Mouse (Mus musculus) layer of hippocampus, adult 6 months (tissue): Measurements from ENCODE around the gene Olfr812. TPM values are rescaled to one million over a fixed set of nuclear protein-coding genes. Genes with fewer than 3 reads are reported as not detected.

Experiments used
- long read RNA-seq, 2 experiments: library from polyadenylated mRNA; unstranded; transcript quantifications; one replicate each; pipeline ENCODE4 v2.0.0; 2019 to 2020
- polyA plus RNA-seq: library from polyadenylated mRNA; unstranded; fragments of <200 nt; fragmentation: Nextera tagmentation; gene quantifications from 2 replicates; pipeline ENCODE4 v1.2.3, GENCODE M21; 2021

The Olfr812 gene
- not detected in 2 replicates for polyA plus RNA-seq
- long read RNA-seq, experiment 1: 0 reads
- long read RNA-seq, experiment 2: 0 reads

DNA sequence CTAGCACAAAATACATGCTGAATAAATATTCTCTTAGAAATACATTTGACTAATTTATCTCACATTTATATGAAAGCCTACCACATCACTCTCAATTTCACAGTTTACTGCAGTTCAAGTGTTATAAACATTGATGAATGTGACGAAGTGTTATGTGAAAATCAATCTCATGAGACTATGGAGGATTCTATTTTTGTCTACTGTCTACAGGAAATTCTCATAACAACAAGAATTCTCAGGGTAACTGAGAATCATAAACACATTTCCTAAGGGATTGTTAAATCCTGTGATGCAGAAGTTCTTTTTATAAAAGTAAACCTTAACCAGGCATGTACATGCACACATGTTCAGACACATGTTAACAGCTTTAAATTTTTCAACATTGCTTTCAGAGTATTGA, at the start of gene Olfr812:
Olfr812 (minus strand) TSS at position 101 of the 400 bp plus-strand sequence.

DNA sequence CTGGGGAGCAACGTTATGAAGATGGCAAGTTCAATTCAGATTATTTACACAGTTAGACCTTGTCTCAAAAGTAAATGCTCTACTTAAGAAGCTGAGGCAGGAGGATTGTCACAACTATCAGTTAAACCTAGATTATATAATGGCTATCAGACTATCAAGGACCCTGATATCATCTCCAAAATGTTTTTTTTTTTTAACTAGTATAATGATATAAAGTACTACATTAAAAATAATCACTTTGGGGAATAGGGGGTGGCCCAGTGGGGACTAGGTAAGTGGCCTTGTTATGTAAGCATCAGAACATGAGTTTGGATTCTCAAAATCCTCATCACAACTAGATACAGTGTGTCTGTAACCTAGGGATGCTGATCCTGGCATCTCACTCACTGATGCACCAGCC, 33.9 kb upstream of the Olfr812 start, which contains the start of gene Olfr814:
Olfr814 (minus strand) TSS at position 101 of the 400 bp plus-strand sequence.

DNA sequence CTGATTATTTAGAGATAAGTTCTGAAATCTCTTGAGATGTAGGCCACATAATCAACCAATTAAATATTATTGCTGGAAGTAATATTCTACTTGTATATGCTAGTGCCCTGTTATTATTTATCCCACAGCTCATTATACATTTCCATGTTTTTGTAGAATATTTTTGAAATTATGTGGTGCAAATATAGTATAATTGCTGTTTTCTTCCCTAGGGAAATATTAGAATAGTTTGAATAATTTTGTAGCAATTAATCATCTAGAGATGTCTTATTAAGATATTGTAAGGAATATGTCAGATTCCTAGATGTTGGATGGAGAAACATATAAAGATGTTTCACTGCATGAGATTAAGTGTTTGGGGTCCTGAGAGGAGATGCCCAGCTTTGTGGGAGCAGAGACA, 9.2 kb upstream of the Olfr812 start, which contains the start of gene Olfr813:
Olfr813 (plus strand) TSS at position 301 of the 400 bp plus-strand sequence.

DNA sequence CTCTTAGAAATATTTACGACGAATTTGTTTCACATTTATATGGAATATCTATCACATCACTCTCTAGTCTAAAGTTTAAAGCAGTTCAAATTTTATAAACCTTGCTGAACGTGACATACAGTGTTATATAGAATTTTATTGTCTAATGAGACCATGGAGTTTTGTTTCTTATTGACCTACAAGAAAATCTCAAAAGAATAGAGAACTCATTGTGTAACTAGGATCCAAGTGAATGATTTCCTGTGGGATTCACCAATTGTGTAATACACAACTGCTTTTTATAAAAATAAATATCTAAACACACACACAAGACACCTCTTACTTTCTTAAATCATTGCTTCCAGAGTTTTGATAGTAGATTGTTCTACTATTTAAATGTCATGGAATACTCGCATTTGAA, 41.6 kb downstream of the Olfr812 start, which contains the start of gene Olfr811:
Olfr811 (minus strand) TSS at position 101 of the 400 bp plus-strand sequence.

DNA sequence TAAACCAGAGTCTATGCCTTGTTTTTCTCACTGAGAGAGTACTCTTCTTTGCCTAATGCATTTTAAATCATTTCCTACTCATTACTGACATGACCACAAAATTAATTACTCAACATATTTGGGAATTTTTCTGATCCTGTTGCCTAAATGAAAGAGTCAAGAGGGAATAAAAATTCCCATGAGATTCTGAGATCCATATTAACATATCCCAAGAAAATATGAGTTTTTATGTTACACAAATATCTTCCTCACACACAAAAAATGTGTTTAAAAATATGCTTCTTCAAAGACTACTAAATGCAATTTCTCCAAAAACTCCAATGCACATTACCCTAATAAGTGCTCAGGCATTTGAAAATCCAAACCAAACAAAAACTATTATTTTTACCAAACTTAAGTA, 51.1 kb downstream of the Olfr812 start, which contains the start of gene Olfr810:
Olfr810 (minus strand) TSS at position 101 of the 400 bp plus-strand sequence.

Other genes with a start within 250 kb of the Olfr812 start
- not detected in 2 replicates for gene Olfr796, start 233.5 kb downstream of the Olfr812 start, polyA plus RNA-seq
- not detected in 2 replicates for gene Olfr798, start 218.2 kb downstream of the Olfr812 start, polyA plus RNA-seq
- gene Olfr799, start 208.6 kb downstream of the Olfr812 start, polyA plus RNA-seq: not detected in 2 replicates
- not detected in 2 replicates for gene Olfr800, start 188.4 kb downstream of the Olfr812 start, polyA plus RNA-seq
- not detected in 2 replicates for gene Olfr801, start 172.2 kb downstream of the Olfr812 start, polyA plus RNA-seq
- gene Olfr802, start 157.9 kb downstream of the Olfr812 start, polyA plus RNA-seq: 0.03 TPM in 1 of 2 replicates, not detected in the other
- gene Olfr803, start 151.8 kb downstream of the Olfr812 start, polyA plus RNA-seq: not detected in 2 replicates
- gene Olfr804, start 142.9 kb downstream of the Olfr812 start, polyA plus RNA-seq: not detected in 2 replicates
- gene Olfr805, start 116.7 kb downstream of the Olfr812 start, polyA plus RNA-seq: not detected in 2 replicates
- gene Olfr806, start 104.2 kb downstream of the Olfr812 start, polyA plus RNA-seq: not detected in 2 replicates
- not detected in 2 replicates for gene Olfr807, start 88.3 kb downstream of the Olfr812 start, polyA plus RNA-seq
- not detected in 2 replicates for gene Olfr808, start 80.6 kb downstream of the Olfr812 start, polyA plus RNA-seq
- gene Olfr809, start 71.5 kb downstream of the Olfr812 start, polyA plus RNA-seq: not detected in 2 replicates
- not detected in 2 replicates for gene Olfr810, start 51.2 kb downstream of the Olfr812 start, polyA plus RNA-seq
- gene Olfr811, start 41.7 kb downstream of the Olfr812 start, polyA plus RNA-seq: not detected in 2 replicates
- not detected in 2 replicates for gene Olfr813, start 9.3 kb upstream of the Olfr812 start, polyA plus RNA-seq
- not detected in 2 replicates for gene Olfr814, start 33.8 kb upstream of the Olfr812 start, polyA plus RNA-seq
- gene Olfr815, start 59.8 kb upstream of the Olfr812 start, polyA plus RNA-seq: not detected in 2 replicates
- not detected in 2 replicates for gene Olfr816, start 69.5 kb upstream of the Olfr812 start, polyA plus RNA-seq
- not detected in 2 replicates for gene Olfr818, start 103.0 kb upstream of the Olfr812 start, polyA plus RNA-seq
- gene Olfr819, start 121.2 kb upstream of the Olfr812 start, polyA plus RNA-seq: not detected in 2 replicates
- gene Olfr247, start 130.0 kb upstream of the Olfr812 start, polyA plus RNA-seq: not detected in 2 replicates
- not detected in 2 replicates for gene Gm10310, start 139.0 kb upstream of the Olfr812 start, polyA plus RNA-seq
- not detected in 2 replicates for gene Olfr820, start 166.5 kb upstream of the Olfr812 start, polyA plus RNA-seq
- gene Olfr821, start 184.3 kb upstream of the Olfr812 start, polyA plus RNA-seq: not detected in 2 replicates
- gene Olfr822, start 225.1 kb upstream of the Olfr812 start, polyA plus RNA-seq: not detected in 2 replicates